Mouse (Mus musculus) neural tube, embryonic 11.5 days (tissue): Measurements from ENCODE around the gene Kcnh4. TPM values are rescaled to one million over a fixed set of nuclear protein-coding genes. Genes with fewer than 3 reads are reported as not detected.

ENCODE experiments used
- ATAC-seq: fragments of 200-750 bp; cut with Nextera tagmentation; 2 replicates; pipeline ENCODE4 v1.8.0; 2017; ENCODE audit warnings: moderate number of reproducible peaks, mild to moderate bottlenecking, moderate TSS enrichment, moderate library complexity; ENCODE audit not compliant: insufficient read depth, low FRiP score, low TSS enrichment
- DNase-seq: peaks from one replicate; pipeline ENCODE4 v3.0.0-alpha.2; 2015; ENCODE audit warnings: low spot score
- H3K27ac ChIP-seq: fragments of 300-500 bp; sonication (generic); 2 replicates; pipeline ENCODE4 v1.5.1; 2014; ENCODE audit warnings: low read depth, mild to moderate bottlenecking, low read length
- H3K27me3 ChIP-seq: fragments of 300-500 bp; sonication (generic); 2 replicates; pipeline ENCODE4 v1.6.1; 2014; ENCODE audit warnings: mild to moderate bottlenecking, low read length, mixed read lengths; ENCODE audit not compliant: control insufficient read depth, insufficient read depth
- H3K36me3 ChIP-seq: fragments of 300-500 bp; sonication (generic); 2 replicates; pipeline ENCODE4 v1.6.1; 2014; ENCODE audit warnings: mild to moderate bottlenecking, low read length, moderate library complexity, mixed read lengths; ENCODE audit not compliant: control insufficient read depth, insufficient read depth
- H3K4me1 ChIP-seq: fragments of 300-500 bp; sonication (generic); 2 replicates; pipeline ENCODE4 v1.6.1; 2014; ENCODE audit warnings: low read length, mixed read lengths; ENCODE audit not compliant: control insufficient read depth, insufficient read depth
- H3K4me2 ChIP-seq: fragments of 300-500 bp; sonication (generic); 2 replicates; pipeline ENCODE4 v1.6.1; 2014; ENCODE audit warnings: low read depth, mild to moderate bottlenecking, moderate library complexity
- H3K4me3 ChIP-seq: fragments of 300-500 bp; sonication (generic); 2 replicates; pipeline ENCODE4 v1.5.1; 2014; ENCODE audit warnings: low read depth, low read length
- H3K9ac ChIP-seq: fragments of 300-500 bp; sonication (generic); 2 replicates; pipeline ENCODE4 v1.6.1; 2014; ENCODE audit warnings: mild to moderate bottlenecking, low read length
- H3K9me3 ChIP-seq: fragments of 300-500 bp; sonication (generic); 2 replicates; pipeline ENCODE4 v1.6.1; 2016; ENCODE audit warnings: low read length; ENCODE audit not compliant: control insufficient read depth
- WGBS: fragments of 180-500 bp; shearing (Covaris S2); extraction: QIAGEN DNeasy Blood & Tissue Kit; methylation state at CpG from one replicate; pipeline ENCODE4 v1.1.7; 2014; 5-methylcytosine and 5-hydroxymethylcytosine counted together
- polyA plus RNA-seq: library from polyadenylated mRNA; unstranded; fragments of >200 nt; fragmentation: Nextera tagmentation; extraction: Ambion mirVana; gene quantifications from 2 replicates; pipeline ENCODE4 v1.2.1, GENCODE M21; 2014

Kcnh4 gene
- polyA plus RNA-seq, 1 experiment from 2014 or later: 2.4 TPM

DNA sequence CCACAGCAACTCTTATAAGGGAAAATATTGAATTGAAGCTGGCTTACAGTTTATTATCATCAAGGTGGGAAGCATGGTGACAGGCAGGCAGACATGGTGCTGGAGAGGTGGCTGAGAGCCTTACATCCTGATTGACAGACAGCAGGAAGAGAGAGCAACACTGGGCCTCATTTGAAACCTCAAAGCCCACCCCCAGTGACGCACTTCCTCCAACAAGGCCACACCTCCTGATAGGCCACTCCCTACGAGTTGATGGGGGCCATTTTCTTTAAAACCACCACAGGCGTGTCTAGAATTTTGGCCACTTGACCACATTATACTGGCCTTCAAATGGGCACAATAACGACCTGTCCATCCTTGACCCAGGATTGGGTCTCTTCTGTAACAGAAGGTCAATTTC is 14.5 kb upstream of the Kcnh4 start:
- H3K27ac ChIP-seq: no peak overlapping the region
- H3K9me3 ChIP-seq: no peaks in the 10 kb centered on the region
- ATAC-seq: no peak
- H3K27me3 ChIP-seq: no peaks in the 10 kb centered on the region
- WGBS: 87% methylated on average over 4 of the region's 4 CpGs
- no peak overlapping the region for H3K9ac ChIP-seq
- no peak for DNase-seq
- H3K4me3 ChIP-seq: no peak overlapping the region
- no peaks in the 10 kb centered on the region for H3K36me3 ChIP-seq
- H3K4me1 ChIP-seq: no peaks in the 10 kb centered on the region
- no peak overlapping the region for H3K4me2 ChIP-seq

GRCm38 (mm10) chr11:100770646-100771408 is 11.1 kb upstream of the Kcnh4 start, which contains the start of gene Ghdc:
Ghdc (minus strand) TSS chr11:100770957.
- Histone ChIP-seq H3K27ac (no peak within 1 kb of the TSS), H3K27me3 (no peaks in the 10 kb centered on the region), H3K4me2 (peak within 1 kb of the TSS; percentile 48), H3K9me3 (no peaks in the 10 kb centered on the region), H3K4me3 (peak within 1 kb of the TSS; percentile 35), H3K9ac (no peak within 1 kb of the TSS; the same call in 1 of the 2 replicates), H3K36me3 (no peaks in the 10 kb centered on the region), H3K4me1 (no peaks in the 10 kb centered on the region)
- ATAC-seq (no peak), DNase-seq (peak; percentile 59)
- 20% methylated on average over 17 of the region's 17 CpGs for WGBS

DNA sequence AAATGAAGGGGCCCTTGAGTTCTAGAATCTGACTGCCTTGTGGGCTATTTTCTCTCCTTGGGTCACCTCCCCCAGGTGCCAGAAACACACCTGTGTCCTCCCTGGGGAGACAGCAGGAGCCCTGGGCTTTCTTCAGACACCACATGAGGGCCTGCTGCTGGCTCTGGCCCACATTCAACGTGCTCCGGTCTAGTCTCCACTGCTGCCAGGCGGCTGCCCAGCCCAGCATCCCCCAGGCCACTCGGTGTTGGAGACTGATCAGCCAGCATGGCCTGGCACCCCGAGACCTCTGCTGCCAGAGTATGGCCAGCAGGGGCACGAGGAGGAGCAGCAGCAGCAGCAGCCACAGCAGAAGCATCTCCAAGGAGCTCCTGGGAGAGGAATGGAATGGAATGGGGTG is 10.2 kb upstream of the Kcnh4 start:
- Histone ChIP-seq H3K9ac (no peak overlapping the region; the same call in 1 of the 2 replicates), H3K4me1 (no peaks in the 10 kb centered on the region), H3K9me3 (no peaks in the 10 kb centered on the region), H3K36me3 (no peaks in the 10 kb centered on the region), H3K4me2 (peak overlapping the region; percentile 48; the same call in 1 of the 2 replicates), H3K27me3 (no peaks in the 10 kb centered on the region), H3K4me3 (0 out of 2 replicates have a peak overlapping the region, but pooled peaks have one; percentile 35), H3K27ac (no peak overlapping the region)
- WGBS: 58% methylated on average over 6 of the region's 6 CpGs
- DNase-seq (no peak), ATAC-seq (no peak)

GRCm38 (mm10) chr11:100767871-100768270 is 8.1 kb upstream of the Kcnh4 start:
- no peaks in the 10 kb centered on the region for H3K4me1 ChIP-seq
- H3K9ac ChIP-seq: no peak overlapping the region
- no peaks in the 10 kb centered on the region for H3K9me3 ChIP-seq
- H3K27ac ChIP-seq: no peak overlapping the region
- no peak for DNase-seq
- no peak for ATAC-seq
- 88% methylated on average over 5 of the region's 5 CpGs for WGBS
- H3K4me3 ChIP-seq: no peak overlapping the region
- H3K27me3 ChIP-seq: no peaks in the 10 kb centered on the region
- H3K36me3 ChIP-seq: no peaks in the 10 kb centered on the region
- H3K4me2 ChIP-seq: no peak overlapping the region

- no peak overlapping the region for H3K9ac ChIP-seq
- no peak overlapping the region for H3K4me3 ChIP-seq
- no peak overlapping the region for H3K4me2 ChIP-seq
- no peak overlapping the region for H3K27ac ChIP-seq
- ATAC-seq (no peak), DNase-seq (no peak)
- H3K27me3 ChIP-seq: no peaks in the 10 kb centered on the region
- H3K4me1 ChIP-seq: 0 out of 2 replicates have a peak, but pooled peaks cover 3% of the 10 kb centered on the region
- H3K36me3 ChIP-seq: no peaks in the 10 kb centered on the region
- H3K9me3 ChIP-seq: no peaks in the 10 kb centered on the region
- 88% methylated on average over 9 of the region's 9 CpGs for WGBS
Observed at GRCm38 (mm10) chr11:100766726-100767125, 7.0 kb upstream of the Kcnh4 start.

GRCm38 (mm10) chr11:100762831-100763230 is 3.1 kb upstream of the Kcnh4 start, which contains the start of gene Hcrt:
Hcrt (minus strand) TSS chr11:100762931.
- Histone ChIP-seq H3K4me1 (0 out of 2 replicates have a peak, but pooled peaks cover 4% of the 10 kb centered on the region), H3K4me3 (peak within 1 kb of the TSS; percentile 37), H3K27me3 (peaks cover 16% of the 10 kb centered on the region), H3K9ac (peak within 1 kb of the TSS; percentile 52), H3K36me3 (no peaks in the 10 kb centered on the region), H3K9me3 (no peaks in the 10 kb centered on the region), H3K4me2 (peak within 1 kb of the TSS; percentile 60), H3K27ac (no peak within 1 kb of the TSS)
- WGBS: 84% methylated on average over 7 of the region's 7 CpGs
- no peak for ATAC-seq
- no peak for DNase-seq

GRCm38 (mm10) chr11:100761547-100762045 is 1.9 kb upstream of the Kcnh4 start:
- 0 out of 2 replicates have a peak, but pooled peaks have one; percentile 45 for ATAC-seq
- Histone ChIP-seq H3K9me3 (no peaks in the 10 kb centered on the region), H3K4me2 (peak overlapping the region; percentile 60), H3K9ac (peak overlapping the region; percentile 52), H3K36me3 (no peaks in the 10 kb centered on the region), H3K4me3 (peak overlapping the region; percentile 37), H3K4me1 (0 out of 2 replicates have a peak, but pooled peaks cover 4% of the 10 kb centered on the region), H3K27ac (no peak overlapping the region), H3K27me3 (peaks cover 16% of the 10 kb centered on the region)
- peak; percentile 92 for DNase-seq
- WGBS: under 1% methylated on average over 27 of the region's 27 CpGs

DNA sequence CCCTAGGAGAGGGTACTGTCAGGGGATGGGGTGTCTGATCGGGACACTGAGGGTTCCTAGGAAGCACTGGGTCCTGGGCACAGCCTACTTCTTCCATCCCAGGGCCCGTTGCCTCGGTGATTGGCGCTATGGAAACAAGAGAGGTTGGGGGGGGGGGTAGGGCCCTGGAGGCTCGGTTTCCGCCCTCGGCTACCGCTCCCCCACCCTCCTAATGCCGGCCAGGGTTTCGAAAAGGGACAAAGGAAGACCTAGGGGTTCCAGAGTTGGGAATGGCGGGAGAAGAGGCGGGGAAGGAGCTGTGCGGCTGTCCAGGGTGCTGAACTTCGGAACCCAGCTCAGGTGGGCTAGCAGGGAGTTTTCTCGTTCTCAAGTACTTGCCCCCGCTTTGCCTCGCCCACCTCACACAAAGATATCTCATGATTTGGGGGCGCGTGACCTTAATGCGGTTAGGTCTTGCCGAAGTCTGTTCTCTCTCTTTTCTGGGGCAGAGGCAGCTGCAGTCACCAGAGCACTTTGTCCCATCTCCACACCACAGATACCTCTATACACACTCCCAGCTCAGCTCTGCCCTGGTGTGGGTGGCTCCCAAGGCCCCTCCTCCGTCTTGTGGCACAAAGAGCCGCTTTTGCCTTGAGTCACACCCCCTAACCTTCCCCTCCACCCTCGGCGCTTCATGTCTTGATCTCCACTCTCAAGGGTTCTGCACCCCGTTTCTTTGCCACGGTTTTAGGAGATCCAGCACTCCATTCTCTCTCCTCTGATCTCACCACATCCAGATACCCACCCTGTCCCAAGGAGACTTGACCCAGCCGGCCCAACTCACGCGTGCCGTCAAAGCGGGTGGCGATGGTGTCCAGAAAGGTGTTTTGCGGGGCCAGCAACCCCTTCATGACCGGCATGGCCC is 783 bp downstream of the Kcnh4 start:
- Histone ChIP-seq H3K4me1 (0 out of 2 replicates have a peak, but pooled peaks cover 4% of the 10 kb centered on the region), H3K4me2 (peak overlapping the region; percentile 62), H3K9me3 (no peaks in the 10 kb centered on the region), H3K9ac (peak overlapping the region; percentile 52), H3K36me3 (no peaks in the 10 kb centered on the region), H3K4me3 (peak overlapping the region; percentile 38), H3K27me3 (peaks cover 16% of the 10 kb centered on the region), H3K27ac (no peak overlapping the region)
- no peak for ATAC-seq
- peak; percentile 75 for DNase-seq
- 2% methylated on average over 35 of the region's 35 CpGs for WGBS
